Mouse (Mus musculus): Measurements from ENCODE around the gene Olfr796. TPM values are rescaled to one million over a fixed set of nuclear protein-coding genes. Genes with fewer than 3 reads are reported as not detected.

Gene Olfr796
- not detected in 2 replicates for polyA plus RNA-seq (2014; fragmentation: Nextera tagmentation; extraction: Ambion mirVana)

GRCm38 (mm10) chr10:129612470-129612869 is at the start of gene Olfr796:
TSS of gene Olfr796 (minus strand) at chr10:129612570.
- H3K4me3 ChIP-seq (ENCODE audit: low read depth, low read length) = no peak within 1 kb of the TSS
- H3K27me3 ChIP-seq (replicated peaks; ENCODE audit: control insufficient read depth, insufficient read depth, low read length) = no peaks in the 10 kb centered on the region
- DNase-seq (ENCODE audit: low spot score) = no peak
- no peak within 1 kb of the TSS for H3K4me2 ChIP-seq (ENCODE audit: low read length)
- no peaks in the 10 kb centered on the region for H3K4me1 ChIP-seq (replicated peaks; ENCODE audit: control insufficient read depth, insufficient read depth, low read length)
- no peak within 1 kb of the TSS for H3K9ac ChIP-seq (ENCODE audit: low read length)
- no peak within 1 kb of the TSS for H3K27ac ChIP-seq (ENCODE audit: low read depth)
- ATAC-seq (replicated peaks; ENCODE audit: low FRiP score, low TSS enrichment, low read depth) = no peak
- 91% methylated on average over 1 of the region's 1 CpGs for WGBS
- no peaks in the 10 kb centered on the region for H3K9me3 ChIP-seq (ENCODE audit: control insufficient read depth, low read length)
- no peaks in the 10 kb centered on the region for H3K36me3 ChIP-seq (ENCODE audit: control insufficient read depth, insufficient read depth, low read length)

- ATAC-seq (replicated peaks; ENCODE audit: low FRiP score, low TSS enrichment, low read depth) = no peak
Observed at GRCm38 (mm10) chr10:129657394-129657793, 45.0 kb upstream of the Olfr796 start, which contains the start of gene Olfr800. TSS of gene Olfr800 (plus strand) at chr10:129657694.

GRCm38 (mm10) chr10:129651763-129652162 is 39.4 kb upstream of the Olfr796 start:
- no peaks in the 10 kb centered on the region for H3K9me3 ChIP-seq (ENCODE audit: control insufficient read depth, low read length)
- no peak for DNase-seq (ENCODE audit: low spot score)
- no peak for ATAC-seq (replicated peaks; ENCODE audit: low FRiP score, low TSS enrichment, low read depth)
- H3K4me1 ChIP-seq (replicated peaks; ENCODE audit: control insufficient read depth, insufficient read depth, low read length) = no peaks in the 10 kb centered on the region
- no peak overlapping the region for H3K4me3 ChIP-seq (ENCODE audit: low read depth, low read length)
- H3K4me2 ChIP-seq (ENCODE audit: low read length) = no peak overlapping the region
- no peaks in the 10 kb centered on the region for H3K27me3 ChIP-seq (replicated peaks; ENCODE audit: control insufficient read depth, insufficient read depth, low read length)
- no peaks in the 10 kb centered on the region for H3K36me3 ChIP-seq (ENCODE audit: control insufficient read depth, insufficient read depth, low read length)
- no peak overlapping the region for H3K27ac ChIP-seq (ENCODE audit: low read depth)
- 82% methylated on average over 1 of the region's 1 CpGs for WGBS
- no peak overlapping the region for H3K9ac ChIP-seq (ENCODE audit: low read length)

More at GRCm38 (mm10) chr10:129657394-129657793, 45.0 kb upstream of the Olfr796 start, which contains the start of gene Olfr800:
- Histone ChIP-seq H3K27ac (ENCODE audit: low read depth) (no peak within 1 kb of the TSS), H3K9me3 (ENCODE audit: control insufficient read depth, low read length) (no peaks in the 10 kb centered on the region), H3K4me2 (ENCODE audit: low read length) (no peak within 1 kb of the TSS), H3K4me3 (ENCODE audit: low read depth, low read length) (no peak within 1 kb of the TSS), H3K9ac (ENCODE audit: low read length) (no peak within 1 kb of the TSS), H3K27me3 (replicated peaks; ENCODE audit: control insufficient read depth, insufficient read depth, low read length) (no peaks in the 10 kb centered on the region), H3K36me3 (ENCODE audit: control insufficient read depth, insufficient read depth, low read length) (no peaks in the 10 kb centered on the region), H3K4me1 (replicated peaks; ENCODE audit: control insufficient read depth, insufficient read depth, low read length) (no peaks in the 10 kb centered on the region)
- DNase-seq (ENCODE audit: low spot score) = no peak

- no peak for DNase-seq (ENCODE audit: low spot score)
- no peaks in the 10 kb centered on the region for H3K9me3 ChIP-seq (ENCODE audit: control insufficient read depth, low read length)
- no peaks in the 10 kb centered on the region for H3K36me3 ChIP-seq (ENCODE audit: control insufficient read depth, insufficient read depth, low read length)
- no peak within 1 kb of the TSS for H3K9ac ChIP-seq (ENCODE audit: low read length)
- WGBS = 24% methylated on average over 1 of the region's 1 CpGs
- no peak for ATAC-seq (replicated peaks; ENCODE audit: low FRiP score, low TSS enrichment, low read depth)
- no peak within 1 kb of the TSS for H3K27ac ChIP-seq (ENCODE audit: low read depth)
- H3K4me3 ChIP-seq (ENCODE audit: low read depth, low read length) = no peak within 1 kb of the TSS
- no peaks in the 10 kb centered on the region for H3K27me3 ChIP-seq (replicated peaks; ENCODE audit: control insufficient read depth, insufficient read depth, low read length)
- no peak within 1 kb of the TSS for H3K4me2 ChIP-seq (ENCODE audit: low read length)
- no peaks in the 10 kb centered on the region for H3K4me1 ChIP-seq (replicated peaks; ENCODE audit: control insufficient read depth, insufficient read depth, low read length)
Observed at GRCm38 (mm10) chr10:129637184-129637583, 24.8 kb upstream of the Olfr796 start, which contains the start of gene Olfr799. TSS of gene Olfr799 (plus strand) at chr10:129637484.

GRCm38 (mm10) chr10:129627834-129628233 is 15.5 kb upstream of the Olfr796 start, which contains the start of gene Olfr798:
TSS of gene Olfr798 (minus strand) at chr10:129627934.
- no peak for ATAC-seq (replicated peaks; ENCODE audit: low FRiP score, low TSS enrichment, low read depth)
- WGBS = 85% methylated on average over 1 of the region's 1 CpGs

GRCm38 (mm10) chr10:129623251-129623650 is 10.9 kb upstream of the Olfr796 start:
- H3K4me2 ChIP-seq (ENCODE audit: low read length) = no peak overlapping the region
- H3K27ac ChIP-seq (ENCODE audit: low read depth) = no peak overlapping the region
- no peaks in the 10 kb centered on the region for H3K4me1 ChIP-seq (replicated peaks; ENCODE audit: control insufficient read depth, insufficient read depth, low read length)
- H3K27me3 ChIP-seq (replicated peaks; ENCODE audit: control insufficient read depth, insufficient read depth, low read length) = no peaks in the 10 kb centered on the region
- no peak overlapping the region for H3K9ac ChIP-seq (ENCODE audit: low read length)
- H3K36me3 ChIP-seq (ENCODE audit: control insufficient read depth, insufficient read depth, low read length) = no peaks in the 10 kb centered on the region
- H3K4me3 ChIP-seq (ENCODE audit: low read depth, low read length) = no peak overlapping the region
- H3K9me3 ChIP-seq (ENCODE audit: control insufficient read depth, low read length) = no peaks in the 10 kb centered on the region
- no peak for DNase-seq (ENCODE audit: low spot score)
- ATAC-seq (replicated peaks; ENCODE audit: low FRiP score, low TSS enrichment, low read depth) = no peak

More at GRCm38 (mm10) chr10:129627834-129628233, 15.5 kb upstream of the Olfr796 start, which contains the start of gene Olfr798:
- Histone ChIP-seq H3K27me3 (replicated peaks; ENCODE audit: control insufficient read depth, insufficient read depth, low read length) (no peaks in the 10 kb centered on the region), H3K9me3 (ENCODE audit: control insufficient read depth, low read length) (no peaks in the 10 kb centered on the region), H3K27ac (ENCODE audit: low read depth) (no peak within 1 kb of the TSS), H3K4me1 (replicated peaks; ENCODE audit: control insufficient read depth, insufficient read depth, low read length) (no peaks in the 10 kb centered on the region), H3K36me3 (ENCODE audit: control insufficient read depth, insufficient read depth, low read length) (no peaks in the 10 kb centered on the region), H3K4me3 (ENCODE audit: low read depth, low read length) (no peak within 1 kb of the TSS), H3K4me2 (ENCODE audit: low read length) (no peak within 1 kb of the TSS), H3K9ac (ENCODE audit: low read length) (no peak within 1 kb of the TSS)
- DNase-seq (ENCODE audit: low spot score) = no peak

DNA sequence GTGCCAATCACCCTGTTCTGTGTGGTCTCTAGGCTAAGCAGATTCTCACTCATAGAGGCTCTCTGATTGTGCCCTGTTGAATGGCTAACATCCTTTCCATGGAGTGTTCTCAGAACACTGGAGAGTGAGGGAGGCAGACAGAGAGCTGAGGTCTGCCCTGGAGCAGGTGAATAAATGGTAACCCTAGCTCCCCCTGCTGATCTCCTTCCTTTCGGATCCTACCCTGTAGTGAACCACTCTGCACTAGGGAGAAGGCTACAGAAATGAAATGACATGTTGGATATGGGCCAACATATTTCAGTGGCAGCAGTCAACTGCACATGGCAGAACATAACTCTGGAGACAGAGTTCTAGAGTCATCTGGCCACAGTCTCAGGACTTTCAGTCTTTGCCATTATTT is 9.4 kb upstream of the Olfr796 start:
- ATAC-seq (replicated peaks; ENCODE audit: low FRiP score, low TSS enrichment, low read depth) = no peak
- H3K4me1 ChIP-seq (replicated peaks; ENCODE audit: control insufficient read depth, insufficient read depth, low read length) = no peaks in the 10 kb centered on the region
- no peaks in the 10 kb centered on the region for H3K27me3 ChIP-seq (replicated peaks; ENCODE audit: control insufficient read depth, insufficient read depth, low read length)
- H3K9me3 ChIP-seq (ENCODE audit: control insufficient read depth, low read length) = no peaks in the 10 kb centered on the region
- no peak overlapping the region for H3K27ac ChIP-seq (ENCODE audit: low read depth)
- 24% methylated on average over 1 of the region's 1 CpGs for WGBS
- no peak overlapping the region for H3K9ac ChIP-seq (ENCODE audit: low read length)
- H3K36me3 ChIP-seq (ENCODE audit: control insufficient read depth, insufficient read depth, low read length) = no peaks in the 10 kb centered on the region
- H3K4me2 ChIP-seq (ENCODE audit: low read length) = no peak overlapping the region
- H3K4me3 ChIP-seq (ENCODE audit: low read depth, low read length) = no peak overlapping the region
- no peak for DNase-seq (ENCODE audit: low spot score)

- no peaks in the 10 kb centered on the region for H3K9me3 ChIP-seq (ENCODE audit: control insufficient read depth, low read length)
- H3K4me2 ChIP-seq (ENCODE audit: low read length) = no peak overlapping the region
- H3K36me3 ChIP-seq (ENCODE audit: control insufficient read depth, insufficient read depth, low read length) = no peaks in the 10 kb centered on the region
- H3K27ac ChIP-seq (ENCODE audit: low read depth) = no peak overlapping the region
- no peak for ATAC-seq (replicated peaks; ENCODE audit: low FRiP score, low TSS enrichment, low read depth)
- DNase-seq (ENCODE audit: low spot score) = no peak
- WGBS = 60% methylated on average over 1 of the region's 1 CpGs
- no peak overlapping the region for H3K9ac ChIP-seq (ENCODE audit: low read length)
- no peaks in the 10 kb centered on the region for H3K4me1 ChIP-seq (replicated peaks; ENCODE audit: control insufficient read depth, insufficient read depth, low read length)
- no peaks in the 10 kb centered on the region for H3K27me3 ChIP-seq (replicated peaks; ENCODE audit: control insufficient read depth, insufficient read depth, low read length)
- no peak overlapping the region for H3K4me3 ChIP-seq (ENCODE audit: low read depth, low read length)
Observed at GRCm38 (mm10) chr10:129577066-129577465, 35.3 kb downstream of the Olfr796 start.

- DNase-seq (ENCODE audit: low spot score) = no peak
- 83% methylated on average over 2 of the region's 2 CpGs for WGBS
- ATAC-seq (replicated peaks; ENCODE audit: low FRiP score, low TSS enrichment, low read depth) = no peak
Observed at GRCm38 (mm10) chr10:129567355-129567754, 45.0 kb downstream of the Olfr796 start, which contains the start of gene Olfr794. TSS of gene Olfr794 (plus strand) at chr10:129567655.

More at GRCm38 (mm10) chr10:129567355-129567754, 45.0 kb downstream of the Olfr796 start, which contains the start of gene Olfr794:
- no peak within 1 kb of the TSS for H3K9ac ChIP-seq (ENCODE audit: low read length)
- H3K27ac ChIP-seq (ENCODE audit: low read depth) = no peak within 1 kb of the TSS
- H3K4me2 ChIP-seq (ENCODE audit: low read length) = no peak within 1 kb of the TSS
- H3K27me3 ChIP-seq (replicated peaks; ENCODE audit: control insufficient read depth, insufficient read depth, low read length) = no peaks in the 10 kb centered on the region
- no peaks in the 10 kb centered on the region for H3K36me3 ChIP-seq (ENCODE audit: control insufficient read depth, insufficient read depth, low read length)
- H3K4me3 ChIP-seq (ENCODE audit: low read depth, low read length) = no peak within 1 kb of the TSS
- no peaks in the 10 kb centered on the region for H3K4me1 ChIP-seq (replicated peaks; ENCODE audit: control insufficient read depth, insufficient read depth, low read length)
- H3K9me3 ChIP-seq (ENCODE audit: control insufficient read depth, low read length) = no peaks in the 10 kb centered on the region
